Mouse (Mus musculus): ENCODE measurements at regions not wholly inside any gene's neighbourhood (a gene's known extent, or its start where the extent isn't known, plus 50 kb on each side); places are given as distances from the start of the nearest gene placed in this dataset.
A peak's percentile ranks its signal among the peaks of the same experiment; 100 is the strongest.

- intact Hi-C loops (cut with DNase I; ENCODE audit: low total_unique reads): no loop called here
These were observed 100.2 kb downstream of the Inhbb start for GRCm38 (mm10) chr1:119321799-119322198.

GRCm38 (mm10) chr1:119317006-119317405, 105.0 kb downstream of the Inhbb start:
- no peak for DNase-seq
- intact Hi-C loops (cut with DNase I; ENCODE audit: low total_unique reads): no loop called here

More at GRCm38 (mm10) chr1:119321799-119322198, 100.2 kb downstream of the Inhbb start:
- DNase-seq: no peak

GRCm38 (mm10) chr1:119308719-119309365, 113.2 kb downstream of the Inhbb start:
- intact Hi-C loops (cut with DNase I; ENCODE audit: low total_unique reads): no loop called here
- no peak for DNase-seq

GRCm38 (mm10) chr1:119305315-119305976, 116.6 kb downstream of the Inhbb start:
- intact Hi-C loops (cut with DNase I; ENCODE audit: low total_unique reads): no loop called here
- no peak for DNase-seq

- no peak for DNase-seq
- intact Hi-C loops (cut with DNase I; ENCODE audit: low total_unique reads): no loop called here
These were observed 117.5 kb downstream of the Inhbb start for GRCm38 (mm10) chr1:119304470-119304980.

GRCm38 (mm10) chr1:119302349-119302995, 119.6 kb downstream of the Inhbb start:
- intact Hi-C loops (cut with DNase I; ENCODE audit: low total_unique reads): no loop called here
- DNase-seq: no peak

GRCm38 (mm10) chr1:119301931-119302330, 120.1 kb downstream of the Inhbb start:
- intact Hi-C loops (cut with DNase I; ENCODE audit: low total_unique reads): no loop called here
- no peak for DNase-seq

GRCm38 (mm10) chr1:119301258-119301657, 120.8 kb downstream of the Inhbb start:
- intact Hi-C loops (cut with DNase I; ENCODE audit: low total_unique reads): no loop called here
- DNase-seq: no peak

GRCm38 (mm10) chr1:119299842-119300752, 122.0 kb downstream of the Inhbb start:
- DNase-seq: no peak
- intact Hi-C loops (cut with DNase I; ENCODE audit: low total_unique reads): no loop called here

GRCm38 (mm10) chr1:119298696-119299230, 123.3 kb downstream of the Inhbb start:
- intact Hi-C loops (cut with DNase I; ENCODE audit: low total_unique reads): no loop called here
- no peak for DNase-seq

GRCm38 (mm10) chr1:119295121-119295520, 126.9 kb downstream of the Inhbb start:
- intact Hi-C loops (cut with DNase I; ENCODE audit: low total_unique reads): no loop called here
- DNase-seq: no peak

- intact Hi-C loops (cut with DNase I; ENCODE audit: low total_unique reads): no loop called here
- DNase-seq: no peak
These were observed 128.2 kb downstream of the Inhbb start for GRCm38 (mm10) chr1:119293839-119294238.

GRCm38 (mm10) chr1:119292216-119292615, 129.8 kb downstream of the Inhbb start:
- intact Hi-C loops (cut with DNase I; ENCODE audit: low total_unique reads): no loop called here
- DNase-seq: peak; percentile 49

- intact Hi-C loops (cut with DNase I; ENCODE audit: low total_unique reads): no loop called here
- no peak for DNase-seq
These were observed 131.7 kb downstream of the Inhbb start for GRCm38 (mm10) chr1:119290165-119290916.

- DNase-seq: no peak
- intact Hi-C loops (cut with DNase I; ENCODE audit: low total_unique reads): no loop called here
These were observed 132.4 kb downstream of the Inhbb start for GRCm38 (mm10) chr1:119289516-119290164.

- intact Hi-C loops (cut with DNase I; ENCODE audit: low total_unique reads): no loop called here
- DNase-seq: no peak
These were observed 139.6 kb downstream of the Inhbb start for GRCm38 (mm10) chr1:119282416-119282815.

- DNase-seq: no peak
These were observed 142.8 kb downstream of the Inhbb start for GRCm38 (mm10) chr1:119279261-119279660.

GRCm38 (mm10) chr1:119278528-119279201, 143.4 kb downstream of the Inhbb start:
- intact Hi-C loops (cut with DNase I; ENCODE audit: low total_unique reads): no loop called here
- DNase-seq: no peak

More at GRCm38 (mm10) chr1:119279261-119279660, 142.8 kb downstream of the Inhbb start:
- intact Hi-C loops (cut with DNase I; ENCODE audit: low total_unique reads): no loop called here

Measured in gastrocnemius, postnatal 14 days (tissue).